Mouse (Mus musculus) ES-E14 (cell line): ENCODE data around the gene Tln1.

Experiments
- CHD2 ChIP-seq: IDR thresholded peaks from 2 replicates; pipeline ENCODE4 v1.6.1; 2014; ENCODE audit warnings: mild to moderate bottlenecking, low read depth, low read length, inconsistent platforms
- HCFC1 ChIP-seq: IDR thresholded peaks from 2 replicates; pipeline ENCODE4 v1.6.1; 2012; ENCODE audit warnings: low read length, inconsistent platforms, borderline replicate concordance; ENCODE audit not compliant: insufficient read depth
- ZC3H11A ChIP-seq: IDR thresholded peaks from 2 replicates; pipeline ENCODE4 v1.6.1; 2012; ENCODE audit warnings: low read depth, mild to moderate bottlenecking, inconsistent platforms, low read length, borderline replicate concordance

DNA sequence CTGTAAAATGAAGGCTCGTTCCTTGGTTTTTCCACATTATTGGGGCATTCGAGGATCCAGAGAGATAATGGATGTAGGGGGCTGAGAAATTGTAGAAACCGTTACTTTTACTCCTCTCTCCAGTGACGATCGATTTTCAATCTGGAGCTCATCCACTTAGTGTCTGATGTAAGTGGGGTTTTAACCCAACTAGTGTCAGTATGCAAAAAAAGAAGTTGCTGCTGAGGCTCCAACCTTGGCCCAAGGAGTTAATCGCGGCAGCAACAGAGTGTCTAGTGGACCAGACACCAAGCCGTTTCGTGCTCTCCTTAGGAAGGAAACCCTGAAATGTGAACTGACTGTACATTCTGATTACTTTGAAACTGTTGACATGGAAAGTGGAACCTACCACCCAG lies 68.6 kb downstream of the Tln1 start:
- no peak for TF ChIP-seq ZC3H11A
- TF ChIP-seq CHD2, result no peak
- TF ChIP-seq HCFC1, result no peak
